Mouse (Mus musculus) neural tube, embryonic 13.5 days (tissue): ENCODE data around the gene Romo1. TPM values are rescaled to one million over a fixed set of nuclear protein-coding genes. Genes with fewer than 3 reads are reported as not detected.
"Not testable (repeated sequence)": the region's sequence is repeated elsewhere in the genome, so short reads cannot be mapped to it uniquely, and the experiment has no call there.

Experiments
- ATAC-seq: fragments of 200-750 bp; cut with Nextera tagmentation; 2 replicates; pipeline ENCODE4 v1.8.0; 2017; ENCODE audit warnings: low read depth, mild to moderate bottlenecking, moderate TSS enrichment, moderate library complexity
- H3K27ac ChIP-seq: fragments of 300-500 bp; sonication (generic); replicated peaks from 2 replicates; pipeline ENCODE4 v1.5.1; 2015; ENCODE audit warnings: moderate library complexity, mild to moderate bottlenecking, inconsistent platforms
- H3K27me3 ChIP-seq: fragments of 300-500 bp; sonication (generic); 2 replicates; pipeline ENCODE4 v1.6.1; 2015; ENCODE audit warnings: mild to moderate bottlenecking, inconsistent platforms
- H3K36me3 ChIP-seq: fragments of 300-500 bp; sonication (generic); 2 replicates; pipeline ENCODE4 v1.6.1; 2015; ENCODE audit warnings: mild to moderate bottlenecking, inconsistent platforms
- H3K4me1 ChIP-seq: fragments of 300-500 bp; sonication (generic); replicated peaks from 2 replicates; pipeline ENCODE4 v1.6.1; 2015; ENCODE audit warnings: inconsistent platforms
- H3K4me2 ChIP-seq: fragments of 300-500 bp; sonication (generic); 2 replicates; pipeline ENCODE4 v1.6.1; 2015; ENCODE audit warnings: inconsistent platforms, mild to moderate bottlenecking, moderate library complexity
- H3K4me3 ChIP-seq: fragments of 300-500 bp; sonication (generic); 2 replicates; pipeline ENCODE4 v1.5.1; 2015; ENCODE audit warnings: mild to moderate bottlenecking, inconsistent platforms
- H3K9ac ChIP-seq: fragments of 300-500 bp; sonication (generic); 2 replicates; pipeline ENCODE4 v1.6.1; 2015; ENCODE audit warnings: moderate library complexity, mild to moderate bottlenecking, inconsistent platforms
- H3K9me3 ChIP-seq: fragments of 300-500 bp; sonication (generic); 2 replicates; pipeline ENCODE4 v1.6.1; 2016; ENCODE audit warnings: inconsistent platforms
- WGBS: fragments of 180-500 bp; shearing (Covaris S2); methylation state at CpG from one replicate; pipeline ENCODE4 v1.1.7; 2015; 5-methylcytosine and 5-hydroxymethylcytosine counted together
- polyA plus RNA-seq: library from polyadenylated mRNA; unstranded; fragments of >200 nt; fragmentation: Nextera tagmentation; extraction: Ambion mirVana; gene quantifications from 2 replicates; pipeline ENCODE4 v1.2.1, GENCODE M21; 2015

The Romo1 gene
- polyA plus RNA-seq, 1 experiment from 2014 or later, result 399 TPM

- Histone ChIP-seq H3K4me3 (peak overlapping the region; percentile 99), H3K36me3 (peaks cover 19% of the 10 kb centered on the region), H3K9me3 (no peaks in the 10 kb centered on the region), H3K27me3 (no peaks in the 10 kb centered on the region), H3K9ac (peak overlapping the region; percentile 100), H3K4me2 (peak overlapping the region; percentile 65), H3K4me1 (peaks cover 38% of the 10 kb centered on the region), H3K27ac (peak overlapping the region; percentile 97)
- no peak for ATAC-seq
- 14% methylated on average over 8 of the region's 8 CpGs for WGBS
These were observed 37.2 kb downstream of the Romo1 start for GRCm38 (mm10) chr2:156180824-156181590.

GRCm38 (mm10) chr2:156181592-156181991 lies 37.8 kb downstream of the Romo1 start:
- Histone ChIP-seq H3K9me3 (no peaks in the 10 kb centered on the region), H3K4me1 (peaks cover 33% of the 10 kb centered on the region), H3K27me3 (no peaks in the 10 kb centered on the region), H3K4me3 (no peak overlapping the region), H3K36me3 (peaks cover 14% of the 10 kb centered on the region), H3K27ac (peak overlapping the region; percentile 97; the same call in 1 of the 2 replicates), H3K9ac (peak overlapping the region; percentile 100), H3K4me2 (peak overlapping the region; percentile 65)
- WGBS, result 81% methylated on average over 2 of the region's 2 CpGs
- ATAC-seq, result no peak

- H3K27ac ChIP-seq, H3K4me3 ChIP-seq, H3K27me3 ChIP-seq, H3K9me3 ChIP-seq, H3K36me3 ChIP-seq, H3K4me1 ChIP-seq, H3K4me2 ChIP-seq, H3K9ac ChIP-seq, ATAC-seq: not testable (repeated sequence)
- 89% methylated on average over 7 of the region's 7 CpGs for WGBS
These were observed 45.4 kb downstream of the Romo1 start for GRCm38 (mm10) chr2:156189241-156189640.

- no peaks in the 10 kb centered on the region for H3K27me3 ChIP-seq
- H3K9me3 ChIP-seq, result no peaks in the 10 kb centered on the region
- H3K4me2 ChIP-seq, result no peak overlapping the region
- ATAC-seq, result no peak
- no peak overlapping the region for H3K9ac ChIP-seq
- no peaks in the 10 kb centered on the region for H3K4me1 ChIP-seq
- no peak overlapping the region for H3K4me3 ChIP-seq
- WGBS, result 87% methylated on average over 14 of the region's 14 CpGs
- H3K36me3 ChIP-seq, result no peaks in the 10 kb centered on the region
- no peak overlapping the region for H3K27ac ChIP-seq
These were observed 46.4 kb downstream of the Romo1 start for GRCm38 (mm10) chr2:156190004-156190896.

GRCm38 (mm10) chr2:156191540-156191939 lies 47.7 kb downstream of the Romo1 start:
- Histone ChIP-seq H3K9ac (no peak overlapping the region), H3K9me3 (no peaks in the 10 kb centered on the region), H3K36me3 (no peaks in the 10 kb centered on the region), H3K27ac (no peak overlapping the region), H3K4me2 (no peak overlapping the region), H3K4me1 (peaks cover 7% of the 10 kb centered on the region), H3K27me3 (no peaks in the 10 kb centered on the region), H3K4me3 (no peak overlapping the region)
- ATAC-seq, result no peak
- 95% methylated on average over 2 of the region's 2 CpGs for WGBS

GRCm38 (mm10) chr2:156192068-156192467 lies 48.2 kb downstream of the Romo1 start:
- no peak overlapping the region for H3K27ac ChIP-seq
- no peak overlapping the region for H3K9ac ChIP-seq
- no peak overlapping the region for H3K4me2 ChIP-seq
- ATAC-seq, result no peak
- H3K36me3 ChIP-seq, result no peaks in the 10 kb centered on the region
- H3K4me1 ChIP-seq, result peaks cover 7% of the 10 kb centered on the region
- no peaks in the 10 kb centered on the region for H3K27me3 ChIP-seq
- H3K9me3 ChIP-seq, result no peaks in the 10 kb centered on the region
- WGBS, result 75% methylated on average over 2 of the region's 2 CpGs
- H3K4me3 ChIP-seq, result no peak overlapping the region

GRCm38 (mm10) chr2:156193066-156193862 lies 49.4 kb downstream of the Romo1 start:
- H3K36me3 ChIP-seq, result no peaks in the 10 kb centered on the region
- H3K27ac ChIP-seq, result no peak overlapping the region
- no peak overlapping the region for H3K4me2 ChIP-seq
- no peaks in the 10 kb centered on the region for H3K27me3 ChIP-seq
- peaks cover 17% of the 10 kb centered on the region for H3K4me1 ChIP-seq
- H3K4me3 ChIP-seq, result no peak overlapping the region
- no peak for ATAC-seq
- H3K9me3 ChIP-seq, result no peaks in the 10 kb centered on the region
- no peak overlapping the region for H3K9ac ChIP-seq
- WGBS, result 83% methylated on average over 3 of the region's 3 CpGs

GRCm38 (mm10) chr2:156194571-156194970 lies 50.7 kb downstream of the Romo1 start:
- Histone ChIP-seq H3K36me3 (no peaks in the 10 kb centered on the region), H3K9me3 (no peaks in the 10 kb centered on the region), H3K27ac (no peak overlapping the region), H3K9ac (no peak overlapping the region), H3K27me3 (no peaks in the 10 kb centered on the region), H3K4me2 (no peak overlapping the region), H3K4me3 (no peak overlapping the region), H3K4me1 (peaks cover 28% of the 10 kb centered on the region)
- ATAC-seq, result no peak

Other genes starting within 250 kb of the Romo1 start
- gene Uqcc1, start 213.7 kb upstream of the Romo1 start, polyA plus RNA-seq, result 69.7 and 73.1 TPM in 2 replicates
- not detected in 2 replicates for gene Gm15557, start 203.3 kb upstream of the Romo1 start, polyA plus RNA-seq
- gene Gdf5, start 198.7 kb upstream of the Romo1 start, polyA plus RNA-seq, result 1.3 and 2.1 TPM in 2 replicates
- gene Cep250, start 187.6 kb upstream of the Romo1 start, polyA plus RNA-seq, result 13.6 and 18.6 TPM in 2 replicates
- gene 6430550D23Rik, start 136.1 kb upstream of the Romo1 start, polyA plus RNA-seq, result 2.0 and 3.4 TPM in 2 replicates
- gene Ergic3, start 136.0 kb upstream of the Romo1 start, polyA plus RNA-seq, result 341 and 372 TPM in 2 replicates
- gene Fer1l4, start 91.1 kb upstream of the Romo1 start, polyA plus RNA-seq, result not detected in 2 replicates
- 5.6 and 6.4 TPM in 2 replicates for gene Spag4, start 78.9 kb upstream of the Romo1 start, polyA plus RNA-seq
- gene Cpne1, start 32.1 kb upstream of the Romo1 start, polyA plus RNA-seq, result 33.4 and 34.0 TPM in 2 replicates
- gene Rbm12, start 32.1 kb upstream of the Romo1 start, polyA plus RNA-seq, result 27.7 and 27.8 TPM in 2 replicates
- gene Gm28036, start 16.9 kb upstream of the Romo1 start, polyA plus RNA-seq, result 21.4 and 26.1 TPM in 2 replicates
- 31.2 and 31.8 TPM in 2 replicates for gene Nfs1, start 147 bp downstream of the Romo1 start, polyA plus RNA-seq
- gene Rbm39, start 36.2 kb downstream of the Romo1 start, polyA plus RNA-seq, result 509 and 512 TPM in 2 replicates
- gene Phf20, start 52.4 kb downstream of the Romo1 start, polyA plus RNA-seq, result 101 and 126 TPM in 2 replicates
- 6.0 and 7.6 TPM in 2 replicates for gene Cnbd2, start 168.3 kb downstream of the Romo1 start, polyA plus RNA-seq
- 88.6 and 105 TPM in 2 replicates for gene Scand1, start 168.7 kb downstream of the Romo1 start, polyA plus RNA-seq